Mouse (Mus musculus): ENCODE data around the gene Ndufv1.
"Not testable (repeated sequence)": the region's sequence is repeated elsewhere in the genome, so short reads cannot be mapped to it uniquely, and the experiment has no call there.

Ndufv1 gene

DNA sequence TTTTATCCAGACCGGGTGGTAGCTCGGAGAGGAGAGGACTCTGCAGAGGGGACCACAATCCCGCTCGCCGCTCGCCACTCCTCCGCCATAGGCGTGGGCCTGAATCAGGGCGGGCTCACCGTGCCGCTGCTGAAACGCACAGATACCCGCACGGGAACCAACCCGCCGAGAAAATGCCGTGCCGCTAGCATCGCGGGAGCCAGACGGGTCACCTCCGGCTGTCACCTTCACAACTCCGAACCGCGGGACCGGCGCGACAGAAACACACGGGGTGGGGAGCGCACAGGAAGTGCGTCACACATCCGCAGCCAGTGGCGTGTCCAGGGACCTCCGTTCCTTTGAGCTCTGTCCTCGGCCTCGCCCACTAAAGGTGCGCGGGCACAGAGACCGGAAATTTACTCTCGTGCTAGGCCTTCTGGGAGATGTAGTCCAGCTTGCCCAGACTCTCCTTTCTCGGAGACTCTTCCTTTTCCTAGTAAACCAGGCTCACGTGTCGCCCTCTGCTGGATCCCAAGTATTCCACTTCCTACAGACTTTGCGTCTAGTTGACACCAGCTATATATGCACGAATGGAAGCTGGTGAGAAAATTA, at the start of gene Ndufv1:
Gene Ndufv1 (minus strand): TSS at position 375 of the 591 bp plus-strand sequence.
- in situ Hi-C loops (cut with MboI, MseI): no loop called here

DNA sequence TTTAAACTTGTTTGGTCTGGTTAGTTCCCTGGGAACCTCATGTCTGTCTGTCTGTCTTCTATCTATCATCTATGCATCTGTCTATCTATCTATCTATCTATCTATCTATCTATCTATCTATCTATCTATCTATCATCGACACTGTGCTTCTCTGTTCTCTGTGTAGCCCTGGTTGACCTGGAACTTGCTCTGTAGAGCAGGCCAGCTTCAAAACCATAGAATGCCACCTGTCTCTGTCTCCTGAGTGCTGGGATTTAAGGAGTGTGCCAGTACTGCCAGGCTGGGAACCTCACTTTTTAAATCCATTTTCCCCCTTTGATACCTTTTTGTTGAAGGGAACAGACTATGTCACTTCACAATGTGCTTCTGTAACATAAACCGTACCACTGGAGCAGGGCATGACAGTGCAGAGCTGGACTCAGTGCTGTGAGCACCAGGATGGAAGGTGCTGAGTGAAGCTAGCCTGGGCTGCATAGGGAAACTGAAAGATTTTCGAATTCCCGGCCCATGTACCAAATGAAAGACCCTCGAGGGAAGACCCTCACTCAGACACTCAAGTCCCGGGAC, 48.4 kb upstream of the Ndufv1 start:
- in situ Hi-C loops (cut with MboI, MseI): no loop called here

DNA sequence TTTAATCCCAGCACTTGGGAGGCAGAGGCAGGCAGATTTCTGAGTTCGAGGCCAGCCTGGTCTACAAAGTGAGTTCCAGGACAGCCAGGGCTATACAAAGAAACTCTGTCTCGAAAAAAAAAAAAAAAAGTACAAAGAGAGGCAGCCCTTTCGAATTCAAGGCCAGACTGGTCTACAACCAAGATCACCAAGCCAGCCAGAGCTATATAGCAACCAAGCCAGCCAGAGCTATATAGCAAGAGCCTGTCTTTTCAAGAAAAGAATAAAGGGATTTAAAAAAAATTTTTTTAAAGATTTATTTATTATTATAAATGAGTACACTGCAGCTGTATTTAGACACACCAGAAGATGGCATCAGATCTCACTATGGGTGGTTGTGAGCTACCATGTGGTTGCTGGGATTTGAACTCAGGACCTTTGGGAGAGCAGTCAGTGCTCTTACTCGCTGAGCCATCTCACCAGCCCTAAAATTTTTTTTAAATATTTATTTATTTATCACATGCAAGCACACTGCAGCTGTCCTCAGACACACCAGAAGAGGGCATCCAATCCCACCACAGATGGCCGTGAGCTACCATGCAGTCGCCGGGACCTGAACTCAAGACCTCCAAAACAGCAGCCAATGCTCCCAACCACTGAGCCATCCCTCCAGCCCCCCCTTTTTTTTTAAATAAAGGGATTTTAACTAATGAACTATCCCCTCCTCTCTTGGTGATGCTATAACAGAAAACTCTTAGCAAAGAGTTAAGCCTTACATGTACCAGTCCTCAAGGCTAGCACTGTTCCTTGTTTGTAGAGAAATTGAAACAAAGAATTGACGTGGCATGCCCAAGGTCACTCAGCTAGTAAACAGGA, 47.7 kb upstream of the Ndufv1 start:
- in situ Hi-C loops (cut with MboI, MseI): not testable (repeated sequence)

DNA sequence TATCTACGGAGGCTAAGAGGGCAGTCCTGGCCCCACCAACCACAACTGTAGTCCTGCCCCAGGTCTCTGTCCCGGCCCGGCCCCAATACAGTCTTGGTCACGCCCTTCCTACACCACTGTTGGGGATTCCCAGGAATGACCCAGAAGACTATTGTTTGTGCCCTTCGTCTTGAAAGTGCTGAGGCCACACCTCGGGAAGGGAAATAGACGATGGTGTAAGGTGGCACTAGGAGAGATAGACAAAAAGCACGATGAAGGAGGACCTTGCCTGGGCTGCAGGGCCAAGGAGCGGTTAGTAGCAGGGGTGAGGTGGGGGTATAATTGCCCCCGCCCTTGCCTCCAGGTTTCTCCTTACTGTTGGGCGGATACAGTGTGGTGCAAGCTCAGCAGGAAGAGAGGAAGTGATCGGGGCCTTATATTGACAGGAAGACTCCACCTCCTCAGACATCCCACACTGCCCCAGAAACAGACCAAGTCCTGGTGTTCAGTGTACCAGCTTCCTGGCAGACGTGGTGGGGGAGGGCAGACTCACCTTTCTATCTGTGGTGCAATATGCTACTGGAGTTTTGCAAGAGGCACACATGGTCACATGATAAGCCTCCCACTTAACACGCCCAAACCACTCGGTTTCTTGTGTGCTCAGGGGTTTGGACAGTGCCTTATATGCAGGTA, 46.6 kb upstream of the Ndufv1 start, which contains the start of gene Gstp3:
Gene Gstp3 (minus strand): TSS at position 501 of the 672 bp plus-strand sequence.
- in situ Hi-C loops (cut with MboI, MseI): loop anchor here (5.0 kb wide), 1 partner anchor 33 kb away; no protein-coding TSS in a partner anchor

DNA sequence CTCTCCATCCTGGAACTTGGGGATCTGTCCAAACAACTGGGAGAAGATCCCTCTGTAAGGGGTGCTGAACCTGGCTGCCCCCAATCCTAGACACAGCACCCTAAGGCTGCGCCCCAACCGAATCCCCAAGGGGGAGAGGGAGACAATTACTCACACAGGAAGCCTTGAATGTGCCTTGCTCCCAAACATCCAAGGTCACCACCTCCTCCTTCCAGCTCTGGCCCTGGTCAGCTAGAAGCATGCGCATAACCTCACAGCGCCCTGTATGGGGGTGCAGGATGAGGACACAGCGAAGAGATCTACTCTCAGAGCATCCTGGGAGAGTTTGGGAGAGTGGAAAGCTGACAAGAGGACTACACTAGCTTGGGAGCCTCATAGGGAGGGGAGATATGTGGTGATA, 46.0 kb upstream of the Ndufv1 start:
- in situ Hi-C loops (cut with MboI, MseI): loop anchor here (5.0 kb wide), 1 partner anchor 34 kb away; no protein-coding TSS in a partner anchor

DNA sequence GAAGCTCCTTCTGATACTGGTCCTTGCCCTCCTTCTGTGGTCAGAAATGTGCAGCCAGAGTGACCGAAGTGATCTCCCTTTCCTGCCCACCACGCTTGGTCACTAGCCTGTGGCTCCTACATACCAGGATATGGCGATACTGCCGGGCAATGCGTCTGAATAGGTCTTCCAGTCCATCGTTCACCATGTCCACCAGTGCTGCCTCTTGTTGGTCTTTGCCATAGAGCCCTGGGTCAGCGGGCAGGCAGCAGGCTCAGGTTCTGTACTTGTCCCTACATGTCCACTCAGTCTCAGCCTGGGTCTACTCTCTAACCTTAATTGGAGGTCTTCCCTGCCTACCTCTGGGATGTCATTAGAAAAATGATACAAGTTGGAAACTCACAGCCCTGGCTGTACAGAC, 45.4 kb upstream of the Ndufv1 start:
- in situ Hi-C loops (cut with MboI, MseI): loop anchor here (5.0 kb wide), 1 partner anchor 34 kb away; no protein-coding TSS in a partner anchor

DNA sequence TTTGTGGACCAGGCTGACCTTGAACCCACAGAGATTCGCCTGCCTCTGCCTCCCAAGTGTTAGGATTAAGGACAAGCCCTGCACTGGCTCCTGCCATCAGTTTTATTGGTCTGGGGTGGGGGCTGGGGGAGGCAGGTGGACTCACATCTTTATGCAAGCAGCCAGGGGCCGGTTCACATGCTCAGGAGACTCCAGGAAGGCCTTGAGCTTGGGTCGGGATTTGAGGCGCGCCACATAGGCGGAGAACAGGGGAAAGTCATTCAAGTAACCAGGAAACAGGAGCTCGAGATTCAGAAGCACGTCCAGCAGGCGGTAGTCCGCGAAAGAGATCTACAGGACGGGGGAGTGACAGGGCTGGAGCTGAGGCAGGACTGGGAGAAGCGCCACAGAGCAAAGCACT, 44.8 kb upstream of the Ndufv1 start:
- in situ Hi-C loops (cut with MboI, MseI): loop anchor here (5.0 kb wide), 1 partner anchor 35 kb away; no protein-coding TSS in a partner anchor

DNA sequence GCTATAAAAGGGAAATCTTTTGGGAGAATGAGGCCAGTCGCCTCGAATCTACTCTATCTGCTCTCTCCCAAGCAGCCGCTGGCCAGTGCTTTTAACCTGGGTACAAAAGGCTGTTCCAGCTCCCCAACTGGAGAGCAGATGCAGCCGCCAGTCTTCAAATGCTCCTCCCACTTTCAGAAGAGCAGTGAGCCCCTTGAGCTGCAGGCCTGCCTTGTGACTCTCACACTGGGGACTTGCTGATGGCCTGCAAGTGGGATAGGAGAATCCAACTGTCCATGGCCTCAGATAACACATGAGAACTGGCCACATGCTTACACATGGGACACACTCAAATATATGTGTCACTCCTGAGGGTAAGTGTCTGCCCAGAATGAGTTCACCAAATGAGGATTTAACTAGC, 44.1 kb upstream of the Ndufv1 start:
- in situ Hi-C loops (cut with MboI, MseI): loop anchor here (5.0 kb wide), 1 partner anchor 36 kb away; no protein-coding TSS in a partner anchor

DNA sequence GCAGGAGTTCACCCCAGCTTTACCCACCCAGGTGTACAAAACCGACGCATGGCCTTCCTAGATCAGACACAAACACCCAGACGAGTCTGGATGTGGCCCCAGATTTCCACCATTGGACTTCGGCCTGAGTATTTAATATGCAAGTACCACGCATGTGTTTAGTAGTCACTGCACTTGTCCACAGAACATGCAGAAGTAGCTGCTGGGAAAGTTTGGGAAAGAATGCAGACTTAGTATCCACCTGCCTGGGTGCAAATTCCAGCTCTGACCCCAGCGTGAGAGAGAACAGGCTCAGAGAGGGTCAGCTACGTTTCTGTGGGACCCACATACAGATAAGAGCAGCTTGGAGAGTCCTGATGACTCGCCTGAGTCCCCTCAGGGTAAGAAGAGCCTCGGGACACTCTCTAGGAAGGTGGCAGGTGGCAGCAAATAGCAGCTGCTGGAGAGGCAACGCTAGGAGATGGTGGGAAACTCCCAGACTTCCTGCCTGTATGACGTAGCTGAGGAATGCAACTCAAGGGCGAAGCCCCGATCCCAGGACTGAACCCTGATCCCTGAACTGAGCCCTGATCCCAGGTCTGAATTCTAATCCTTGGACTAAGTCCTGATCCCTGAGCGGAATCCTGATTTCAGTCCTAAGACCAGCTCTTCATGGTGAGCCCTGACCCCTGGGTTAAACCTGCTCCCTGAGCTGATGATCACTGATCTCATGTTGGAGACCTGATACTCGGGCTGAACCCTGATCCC, 43.5 kb upstream of the Ndufv1 start:
- in situ Hi-C loops (cut with MboI, MseI): loop anchor here (5.0 kb wide), 1 partner anchor 36 kb away; no protein-coding TSS in a partner anchor

DNA sequence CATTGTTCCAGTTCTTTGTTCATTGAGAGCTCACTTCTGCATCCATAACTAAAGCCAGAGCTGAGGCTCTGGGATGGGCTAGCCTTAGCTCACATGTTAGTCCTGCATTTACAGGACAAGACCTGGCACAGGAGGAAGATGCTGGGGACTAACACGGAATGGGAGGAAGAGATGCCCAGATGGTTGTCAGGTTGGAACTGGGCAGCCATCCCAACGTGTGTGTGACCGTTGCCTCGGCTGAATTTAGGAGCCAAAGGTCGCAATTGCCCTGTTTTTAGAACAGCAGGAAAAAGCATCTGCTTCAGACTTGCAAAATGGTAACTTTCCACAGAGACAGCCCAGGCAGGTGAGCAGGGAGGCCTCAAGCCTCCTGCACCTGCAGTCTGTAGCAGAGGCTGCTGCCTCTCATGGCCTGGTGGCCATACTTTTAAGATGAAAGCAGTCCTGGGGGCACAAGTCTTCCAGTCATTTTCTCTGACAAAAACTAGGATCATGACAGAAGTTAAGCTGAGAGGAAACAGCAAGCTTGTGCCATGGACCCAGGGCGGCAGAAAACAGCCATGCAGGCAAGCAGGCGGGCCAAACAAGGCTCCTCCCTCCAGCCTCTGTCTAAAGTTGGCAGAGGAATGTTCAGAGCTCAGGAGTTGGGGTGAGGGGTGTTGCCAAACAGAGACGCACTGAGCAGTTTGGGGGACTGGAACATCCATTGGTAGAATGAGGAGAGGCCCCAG, 42.8 kb upstream of the Ndufv1 start:
- in situ Hi-C loops (cut with MboI, MseI): loop anchor here (5.0 kb wide), 1 partner anchor 37 kb away; no protein-coding TSS in a partner anchor

DNA sequence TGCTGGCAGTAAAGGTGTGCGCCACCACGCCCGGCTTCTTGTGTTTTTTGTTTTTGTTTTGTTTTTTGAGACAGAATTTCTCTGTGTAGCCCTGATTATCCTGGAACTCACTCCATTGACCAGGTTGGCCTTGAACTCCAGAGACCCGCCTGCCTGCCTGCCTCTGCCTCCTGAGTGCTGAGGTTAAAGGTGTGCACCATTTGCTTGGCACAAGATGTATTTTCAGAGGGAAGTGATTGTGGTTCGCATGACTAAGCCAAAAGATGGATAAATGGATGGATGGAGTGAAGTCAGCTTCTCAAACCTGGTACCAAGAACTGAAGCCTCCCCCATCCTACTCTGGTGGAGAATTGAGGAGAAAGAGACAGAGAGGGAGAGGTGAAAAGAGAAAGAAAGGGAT, 42.0 kb upstream of the Ndufv1 start:
- in situ Hi-C loops (cut with MboI, MseI): loop anchor here (5.0 kb wide), 1 partner anchor 38 kb away; no protein-coding TSS in a partner anchor

DNA sequence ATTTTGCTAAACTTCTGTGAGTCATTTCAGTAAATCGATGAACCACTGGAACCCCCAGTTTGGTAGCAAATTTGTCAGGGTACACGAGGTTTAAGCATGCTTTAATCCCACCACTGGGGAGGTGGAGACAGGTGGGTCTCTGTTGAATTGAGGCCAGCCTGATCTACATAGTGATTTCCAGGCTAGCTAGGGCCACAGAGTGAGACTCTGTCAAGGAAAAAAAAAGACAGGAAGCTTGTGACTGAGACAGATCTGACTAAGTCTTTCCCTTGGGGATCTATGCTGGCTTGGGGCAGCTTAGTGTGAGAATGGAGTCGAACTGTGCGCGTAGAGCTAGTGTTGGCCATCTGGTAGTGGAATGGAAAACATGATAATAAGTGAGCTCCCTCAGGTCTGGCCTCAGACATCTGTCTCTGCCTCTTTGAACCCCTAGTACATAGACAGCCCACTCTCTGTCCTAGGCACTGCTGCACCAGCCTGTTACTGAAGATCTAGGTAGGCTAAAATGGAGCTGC, 40.0 kb upstream of the Ndufv1 start:
- in situ Hi-C loops (cut with MboI, MseI): no loop called here

DNA sequence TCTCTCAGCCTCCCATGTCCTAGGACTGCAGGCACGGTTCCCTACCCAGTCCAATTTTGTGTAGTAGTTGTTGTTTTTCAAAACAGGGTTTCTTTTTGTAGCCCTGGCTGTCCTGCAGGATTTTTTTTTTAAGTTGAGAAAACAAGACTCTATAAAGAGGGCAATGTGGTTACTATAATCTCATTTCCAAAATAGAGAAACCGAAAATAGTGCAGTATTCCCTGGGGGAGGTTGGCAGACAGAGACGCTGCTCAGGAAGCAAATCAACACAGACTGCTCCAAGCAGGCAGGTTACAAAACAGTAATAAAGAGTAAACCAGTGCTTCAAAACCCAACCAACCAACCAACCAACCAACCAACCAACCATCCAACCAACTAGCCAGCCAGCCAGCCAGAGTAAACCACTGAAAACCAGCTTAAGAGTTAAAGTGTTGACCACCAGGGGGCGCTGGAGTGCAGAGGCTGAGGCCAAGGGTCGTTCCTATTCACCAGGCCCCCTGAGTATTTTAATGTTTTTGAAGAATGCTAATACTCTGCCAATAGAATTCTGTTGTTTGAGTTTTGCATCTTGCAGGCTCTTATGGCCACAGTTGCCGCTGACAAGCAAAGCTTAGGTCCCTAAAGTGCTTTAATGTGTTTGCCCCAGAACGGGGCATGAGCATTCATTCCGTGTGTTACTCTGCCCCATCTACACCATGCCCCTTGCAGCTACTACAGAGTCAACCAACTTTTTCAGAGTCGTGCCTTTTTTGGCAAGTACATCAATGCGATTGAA, 39.3 kb upstream of the Ndufv1 start:
- in situ Hi-C loops (cut with MboI, MseI): no loop called here

DNA sequence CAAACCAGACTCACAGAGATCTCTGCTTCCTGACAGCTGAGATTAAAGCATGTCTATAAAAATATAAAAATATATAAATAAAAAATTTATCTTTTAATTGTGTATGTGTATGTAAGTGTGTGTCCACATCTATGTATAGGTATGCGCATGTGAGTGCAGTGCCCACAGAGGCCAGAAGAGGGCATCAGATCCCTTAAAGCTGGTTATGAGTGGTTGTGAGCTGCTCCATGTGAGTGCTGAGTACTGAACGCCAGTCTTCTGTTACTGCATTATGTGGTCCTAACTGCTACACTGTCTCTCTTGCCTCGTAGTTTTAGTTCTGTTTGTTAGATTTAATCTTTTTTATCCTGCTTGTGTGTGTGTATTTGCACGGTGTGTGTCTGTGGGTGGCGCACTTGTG, 38.4 kb upstream of the Ndufv1 start:
- in situ Hi-C loops (cut with MboI, MseI): no loop called here

DNA sequence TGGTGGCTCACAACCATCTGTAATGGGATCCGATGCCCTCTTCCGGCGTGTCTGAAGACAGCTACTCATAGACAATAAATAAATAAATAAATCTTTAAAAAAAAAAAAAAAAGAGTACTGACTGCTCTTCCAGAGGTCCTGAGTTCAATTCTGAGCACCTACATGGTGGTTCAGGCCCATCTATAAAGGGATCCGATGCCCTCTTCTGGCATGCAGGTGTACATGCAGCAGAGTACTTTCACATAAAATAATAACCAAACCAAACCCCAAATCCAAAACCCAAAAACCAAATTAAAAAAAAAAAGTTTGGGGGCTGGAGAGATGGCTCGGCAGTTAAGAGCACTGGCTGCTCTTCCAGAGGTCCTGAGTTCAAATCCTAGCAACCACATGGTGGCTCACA, 36.5 kb upstream of the Ndufv1 start:
- in situ Hi-C loops (cut with MboI, MseI): not testable (repeated sequence)

DNA sequence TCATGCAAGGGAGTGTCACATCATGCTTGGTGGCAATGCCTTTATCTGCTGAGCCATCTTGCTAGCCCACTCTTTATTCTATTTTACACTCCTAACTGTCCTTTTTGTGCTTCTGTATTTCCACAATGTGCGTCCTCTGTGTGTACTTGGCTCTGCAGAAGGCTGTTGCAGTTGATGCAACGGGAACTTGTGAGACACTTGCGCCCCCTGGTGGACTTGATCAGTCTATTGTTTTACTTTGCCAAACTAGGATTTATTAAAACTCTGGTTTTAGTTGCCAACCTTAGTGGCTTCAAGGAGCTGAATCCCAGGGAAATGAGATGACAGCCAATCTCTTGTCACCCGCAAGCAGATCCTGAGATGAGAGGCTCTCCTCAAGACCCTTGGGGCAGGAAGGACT, 35.3 kb upstream of the Ndufv1 start:
- in situ Hi-C loops (cut with MboI, MseI): no loop called here

DNA sequence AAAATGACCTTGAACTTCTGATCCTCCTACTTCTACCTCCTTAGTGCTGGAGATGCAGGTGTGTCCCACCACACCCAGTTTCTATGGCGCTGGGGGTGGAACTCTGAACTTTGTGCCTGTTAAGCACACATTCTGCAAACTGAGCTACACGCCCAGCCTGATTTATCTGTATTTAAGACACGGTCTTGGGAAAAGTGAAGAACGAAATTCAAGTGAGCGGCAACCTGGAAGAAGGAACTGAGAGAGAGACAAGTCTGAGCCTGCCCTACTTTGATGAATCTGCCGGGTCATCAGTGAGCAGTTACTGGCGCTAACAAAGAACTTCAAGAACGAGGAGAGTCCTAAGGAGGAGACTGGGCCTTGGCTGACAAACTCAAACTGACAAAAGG, 34.3 kb upstream of the Ndufv1 start:
- in situ Hi-C loops (cut with MboI, MseI): no loop called here

DNA sequence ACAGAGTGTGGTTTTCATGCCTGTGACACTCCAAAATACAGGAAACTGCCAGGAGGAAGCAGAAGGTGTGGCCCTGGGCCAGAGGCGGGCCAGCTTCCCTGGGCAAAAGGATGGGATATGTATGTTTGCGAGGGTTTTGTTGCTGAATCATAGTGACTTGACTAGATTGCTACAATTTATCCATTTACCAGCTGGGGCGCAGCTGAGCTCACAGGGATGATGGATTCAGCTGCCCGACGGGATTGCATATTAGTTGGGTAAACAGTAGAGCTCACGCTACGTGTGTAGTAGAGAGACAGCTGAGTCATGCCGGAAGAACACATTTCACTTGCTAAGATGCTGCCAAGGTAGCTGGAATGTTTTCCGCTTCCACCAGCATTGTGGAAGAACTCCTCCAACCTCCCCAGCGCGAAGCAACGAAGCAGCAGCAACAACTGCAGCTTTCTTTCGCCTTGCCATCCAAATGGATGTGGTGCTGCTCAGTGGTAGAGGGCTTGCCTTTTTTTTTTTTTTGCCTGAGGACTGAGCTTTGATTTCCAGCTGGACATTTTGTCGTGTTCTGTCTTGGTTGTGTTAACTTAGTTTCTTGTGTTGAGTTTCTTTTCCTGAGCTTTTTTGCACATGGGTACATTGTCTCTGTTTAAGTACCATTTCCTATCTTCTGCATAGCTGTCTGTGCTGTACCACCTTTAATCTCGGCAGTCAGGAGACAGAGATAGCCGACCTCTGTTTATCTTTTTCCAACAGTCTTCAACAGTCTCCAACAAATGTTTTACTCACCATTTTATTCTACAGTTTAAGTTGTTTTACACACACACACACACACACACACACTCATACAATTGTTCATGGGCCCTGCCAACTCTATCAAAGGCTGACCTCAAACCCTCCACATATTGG, 33.6 kb upstream of the Ndufv1 start, which contains the start of gene Gstp2:
Gene Gstp2 (minus strand): TSS at position 58 of the 900 bp plus-strand sequence.
- in situ Hi-C loops (cut with MboI, MseI): no loop called here

Data from regulatory T cell (primary cell).